Mouse (Mus musculus) regulatory T cell (primary cell): ENCODE results near the gene Disp3.

ENCODE experiments used
- in situ Hi-C: fragments of 300-600 bp; cut with MboI, MseI; formaldehyde crosslinking; loops from one replicate; pipeline ENCODE4 v1.15.1; 2025; ENCODE audit warnings: high pct_unique_total_duplicates

The Disp3 gene

GRCm38 (mm10) chr4:148291080-148291479, 3.3 kb upstream of the Disp3 start:
- in situ Hi-C loops = no loop called here

GRCm38 (mm10) chr4:148288055-148288549, 337 bp upstream of the Disp3 start:
- in situ Hi-C loops = no loop called here

GRCm38 (mm10) chr4:148287041-148287440, 724 bp downstream of the Disp3 start:
- in situ Hi-C loops = no loop called here

- in situ Hi-C loops = no loop called here
Measured at GRCm38 (mm10) chr4:148286226-148287031, 1.3 kb downstream of the Disp3 start.

GRCm38 (mm10) chr4:148284219-148284618, 3.5 kb downstream of the Disp3 start:
- in situ Hi-C loops = no loop called here

- in situ Hi-C loops = no loop called here
Measured at GRCm38 (mm10) chr4:148276816-148277491, 10.8 kb downstream of the Disp3 start.

GRCm38 (mm10) chr4:148274671-148275070, 13.1 kb downstream of the Disp3 start:
- in situ Hi-C loops = no loop called here

GRCm38 (mm10) chr4:148273229-148273628, 14.5 kb downstream of the Disp3 start:
- in situ Hi-C loops = no loop called here

- in situ Hi-C loops = no loop called here
Measured at GRCm38 (mm10) chr4:148271656-148272055, 16.1 kb downstream of the Disp3 start.

GRCm38 (mm10) chr4:148266973-148267507, 20.7 kb downstream of the Disp3 start:
- in situ Hi-C loops = no loop called here

- in situ Hi-C loops = no loop called here
Measured at GRCm38 (mm10) chr4:148259941-148260340, 27.8 kb downstream of the Disp3 start.

GRCm38 (mm10) chr4:148249341-148249740, 38.4 kb downstream of the Disp3 start:
- in situ Hi-C loops = loop anchor here (10.0 kb wide), 1 partner anchor 725 kb away; no protein-coding TSS in a partner anchor

- in situ Hi-C loops = loop anchor here (10.0 kb wide), 1 partner anchor 734 kb away; no protein-coding TSS in a partner anchor
Measured at GRCm38 (mm10) chr4:148240387-148240786, 47.4 kb downstream of the Disp3 start.

GRCm38 (mm10) chr4:148239474-148240130, 48.2 kb downstream of the Disp3 start:
- in situ Hi-C loops = loop anchor here (10.0 kb wide), 1 partner anchor 735 kb away; no protein-coding TSS in a partner anchor

GRCm38 (mm10) chr4:148238919-148239318, 48.8 kb downstream of the Disp3 start:
- in situ Hi-C loops = no loop called here

- in situ Hi-C loops = no loop called here
Measured at GRCm38 (mm10) chr4:148238218-148238617, 49.5 kb downstream of the Disp3 start.

- in situ Hi-C loops = no loop called here
Measured at GRCm38 (mm10) chr4:148236664-148237063, 51.1 kb downstream of the Disp3 start.

GRCm38 (mm10) chr4:148233061-148233460, 54.7 kb downstream of the Disp3 start:
- in situ Hi-C loops = no loop called here

GRCm38 (mm10) chr4:148232615-148233014, 55.1 kb downstream of the Disp3 start:
- in situ Hi-C loops = no loop called here

GRCm38 (mm10) chr4:148232124-148232523, 55.6 kb downstream of the Disp3 start:
- in situ Hi-C loops = no loop called here

- in situ Hi-C loops = no loop called here
Measured at GRCm38 (mm10) chr4:148229646-148230045, 58.1 kb downstream of the Disp3 start.

GRCm38 (mm10) chr4:148222983-148223382, 64.8 kb downstream of the Disp3 start:
- in situ Hi-C loops = no loop called here
